Mouse (Mus musculus) CH12.LX (cell line): ENCODE results near the gene Ube2f. TPM values are rescaled to one million over a fixed set of nuclear protein-coding genes. Genes with fewer than 3 reads are reported as not detected.

Experiments
- DNase-seq: peaks from one replicate; pipeline ENCODE4 v3.0.0-alpha.2; 2013; ENCODE audit errors: extremely low read depth
- H3K27ac ChIP-seq: 2 replicates; pipeline ENCODE4 v1.5.1; 2012; ENCODE audit warnings: low read depth, mild to moderate bottlenecking, control low read depth, moderate library complexity; ENCODE audit not compliant: insufficient read depth
- H3K27me3 ChIP-seq: replicated peaks from 2 replicates; pipeline ENCODE3; 2012; ENCODE audit warnings: inconsistent platforms
- H3K36me3 ChIP-seq, 2 experiments: replicated peaks in 1 of 2; 2 replicates each; pipeline versions ENCODE3 to v1.6.1; 2012; ENCODE audit warnings: inconsistent platforms in 1 of 2, low read length in 1 of 2, mild to moderate bottlenecking in 1 of 2, mixed read lengths in 1 of 2, moderate library complexity in 1 of 2; ENCODE audit not compliant: control insufficient read depth in 1 of 2, insufficient read depth in 1 of 2
- H3K4me1 ChIP-seq, 2 experiments: 2 replicates each; pipeline ENCODE4 v1.6.1; 2012; ENCODE audit warnings: inconsistent platforms in 1 of 2, moderate library complexity in 1 of 2; ENCODE audit not compliant: insufficient read depth in 2 of 2, control insufficient read depth in 1 of 2
- H3K4me2 ChIP-seq: 2 replicates; pipeline ENCODE4 v1.6.1; 2012; ENCODE audit warnings: low read depth, mild to moderate bottlenecking, control low read depth; ENCODE audit not compliant: poor library complexity, insufficient read depth, severe bottlenecking
- H3K4me3 ChIP-seq, 3 experiments: fragments of 150-350 bp in 1 of 3; sonication (generic) in 1 of 3; replicated peaks in 1 of 3; 2 replicates each; pipeline versions ENCODE3 to v1.5.1; 2011 to 2012; ENCODE audit warnings: low read depth in 2 of 3, low read length in 2 of 3, mild to moderate bottlenecking in 2 of 3, moderate library complexity in 2 of 3, control low read depth in 1 of 3, improper control_type of control experiment in 1 of 3, inconsistent platforms in 1 of 3, mixed read lengths in 1 of 3; ENCODE audit not compliant: poor library complexity in 1 of 3
- H3K79me2 ChIP-seq: replicated peaks from 2 replicates; pipeline ENCODE4 v1.6.1; 2012; ENCODE audit warnings: mild to moderate bottlenecking, moderate library complexity; ENCODE audit not compliant: control insufficient read depth, poor library complexity, insufficient read depth, severe bottlenecking; ENCODE audit errors: extremely low read depth
- H3K9ac ChIP-seq: 2 replicates; pipeline ENCODE4 v1.6.1; 2012; ENCODE audit warnings: low read depth, mild to moderate bottlenecking, control low read depth, moderate library complexity; ENCODE audit not compliant: insufficient read depth
- H3K9me3 ChIP-seq: replicated peaks from 2 replicates; pipeline ENCODE3; 2012; ENCODE audit warnings: low read length, inconsistent platforms, mixed read lengths
- CHD1 ChIP-seq: IDR thresholded peaks from 2 replicates; pipeline ENCODE4 v1.6.1; 2012; ENCODE audit warnings: low read depth, low read length, improper control_type of control experiment, inconsistent platforms
- CHD2 ChIP-seq: IDR thresholded peaks from 2 replicates; pipeline ENCODE4 v1.6.1; 2011; ENCODE audit warnings: low read length, improper control_type of control experiment
- EP300 ChIP-seq: IDR thresholded peaks from 2 replicates; pipeline ENCODE4 v1.6.1; 2011; ENCODE audit warnings: low read length, improper control_type of control experiment
- ETS1 ChIP-seq: conservative IDR thresholded peaks from 2 replicates; pipeline ENCODE4 v1.6.1; 2012; ENCODE audit warnings: low read depth, mild to moderate bottlenecking, inconsistent platforms, low read length, improper control_type of control experiment, moderate library complexity
- KAT2A ChIP-seq: IDR thresholded peaks from 2 replicates; pipeline ENCODE4 v1.6.1; 2012; ENCODE audit warnings: low read length, improper control_type of control experiment, inconsistent platforms; ENCODE audit not compliant: insufficient replicate concordance
- MAZ ChIP-seq: IDR thresholded peaks from 2 replicates; pipeline ENCODE4 v1.6.1; 2012; ENCODE audit warnings: low read depth, mild to moderate bottlenecking, inconsistent platforms, low read length, improper control_type of control experiment, moderate library complexity
- MEF2A ChIP-seq: IDR thresholded peaks from 2 replicates; pipeline ENCODE4 v1.6.1; 2014; ENCODE audit warnings: low read depth, mild to moderate bottlenecking, inconsistent platforms, low read length, improper control_type of control experiment, borderline replicate concordance
- MXI1 ChIP-seq: IDR thresholded peaks from 2 replicates; pipeline ENCODE4 v1.6.1; 2011; ENCODE audit warnings: mild to moderate bottlenecking, low read depth, low read length, improper control_type of control experiment
- MYC ChIP-seq: IDR thresholded peaks from 2 replicates; pipeline ENCODE4 v1.6.1; 2011; ENCODE audit warnings: low read depth, mild to moderate bottlenecking, improper control_type of control experiment, low read length
- NRF1 ChIP-seq: IDR thresholded peaks from 2 replicates; pipeline ENCODE4 v1.6.1; 2014; ENCODE audit warnings: low read depth, mild to moderate bottlenecking, inconsistent platforms, low read length, improper control_type of control experiment, moderate library complexity
- POLR2AphosphoS2 ChIP-seq: IDR thresholded peaks from 2 replicates; pipeline ENCODE4 v1.6.1; 2011; ENCODE audit warnings: low read depth, low read length, improper control_type of control experiment
- RAD21 ChIP-seq: IDR thresholded peaks from 2 replicates; pipeline ENCODE4 v1.6.1; 2011; ENCODE audit warnings: low read depth, mild to moderate bottlenecking, low read length, improper control_type of control experiment, moderate library complexity
- SIN3A ChIP-seq: IDR thresholded peaks from 2 replicates; pipeline ENCODE4 v1.6.1; 2012; ENCODE audit warnings: low read length, improper control_type of control experiment, inconsistent platforms
- SMC3 ChIP-seq: IDR thresholded peaks from 2 replicates; pipeline ENCODE4 v1.6.1; 2011; ENCODE audit warnings: low read depth, low read length, improper control_type of control experiment
- TBP ChIP-seq: conservative IDR thresholded peaks from 2 replicates; pipeline ENCODE4 v1.6.1; 2011; ENCODE audit warnings: low read depth, low read length, improper control_type of control experiment
- TCF12 ChIP-seq: IDR thresholded peaks from 2 replicates; pipeline ENCODE4 v1.6.1; 2014; ENCODE audit warnings: low read depth, mild to moderate bottlenecking, inconsistent platforms, low read length, improper control_type of control experiment
- USF1 ChIP-seq: IDR thresholded peaks from 2 replicates; pipeline ENCODE4 v1.6.1; 2014; ENCODE audit warnings: low read depth, mild to moderate bottlenecking, inconsistent platforms, low read length, improper control_type of control experiment
- ZKSCAN1 ChIP-seq: IDR thresholded peaks from 2 replicates; pipeline ENCODE4 v1.6.1; 2012; ENCODE audit warnings: low read depth, inconsistent platforms, low read length, improper control_type of control experiment, borderline replicate concordance
- ZNF384 ChIP-seq: IDR thresholded peaks from 2 replicates; pipeline ENCODE4 v1.6.1; 2012; ENCODE audit warnings: low read depth, low read length, improper control_type of control experiment, inconsistent platforms
- dilution Hi-C: fragments of 300-500 bp; cut with MboI; formaldehyde crosslinking; loops from 2 replicates; pipeline ENCODE4 v1.14.3; 2020; ENCODE audit warnings: low sequenced_read_pairs; ENCODE audit not compliant: extremely low pct_unique_long_range_greater_than_20kb, extremely low pct_ligation_motif_present
- in situ Hi-C: fragments of 300-500 bp; cut with MboI; formaldehyde crosslinking; loops from 3 replicates; pipeline ENCODE4 v1.14.3; 2019; ENCODE audit warnings: low sequenced_read_pairs, low pct_ligation_motif_present, low pct_unique_long_range_greater_than_20kb, mixed read lengths
- polyA plus RNA-seq: library from polyadenylated mRNA; unstranded; fragments of >175 nt; gene quantifications from 2 replicates; pipeline ENCODE4 v1.2.1, GENCODE M21; 2012; ENCODE audit warnings: low read depth; ENCODE audit not compliant: insufficient read length
- total RNA-seq, 2 experiments: library from RNA; depleted of rRNA; stranded (reverse); fragments of 300-350 nt in 1 of 2; fragments of >200 nt in 1 of 2; gene quantifications; 2 replicates each; pipeline ENCODE4 v1.2.3; 2012 to 2014

Ube2f gene
- total and polyA plus RNA-seq, 3 experiments, result 30.3 to 70.5 (median 58.1) TPM

GRCm38 (mm10) chr1:91282582-91282981, 32.5 kb downstream of the Ube2f start:
- Histone ChIP-seq H3K9ac (no peak overlapping the region), H3K4me2 (no peak overlapping the region), H3K4me3 (no peak overlapping the region), H3K79me2 (no peaks in the 10 kb centered on the region), H3K36me3 (peaks cover 32 to 85% of the 10 kb centered on the region in 2 experiments), H3K4me1 (no peaks in the 10 kb centered on the region), H3K27ac (no peak overlapping the region), H3K9me3 (no peaks in the 10 kb centered on the region), H3K27me3 (no peaks in the 10 kb centered on the region)
- in situ Hi-C loops (no loop called here), dilution Hi-C loops (no loop called here)
- DNase-seq, result no peak
- TF ChIP-seq SMC3 (no peak), TBP (no peak), MEF2A (no peak), EP300 (no peak), CHD1 (no peak), SIN3A (no peak)

- in situ Hi-C loops (no loop called here), dilution Hi-C loops (no loop called here)
- H3K27ac ChIP-seq, result no peak overlapping the region
- H3K4me2 ChIP-seq, result no peak overlapping the region
- DNase-seq, result no peak
- no peak overlapping the region for H3K4me3 ChIP-seq
- H3K9me3 ChIP-seq, result no peaks in the 10 kb centered on the region
- no peak for TF ChIP-seq MXI1
- no peak for TF ChIP-seq ETS1
- no peak for TF ChIP-seq EP300
- TF ChIP-seq MYC, result no peak
- TF ChIP-seq KAT2A, result no peak
- TF ChIP-seq ZKSCAN1, result no peak
- TF ChIP-seq CHD2, result no peak
- no peak for TF ChIP-seq ZNF384
- TF ChIP-seq POLR2AphosphoS2, result no peak
- no peak for TF ChIP-seq TCF12
- no peak for TF ChIP-seq MAZ
- TF ChIP-seq NRF1, result no peak
- TF ChIP-seq MEF2A, result no peak
- TF ChIP-seq SMC3, result no peak
- TF ChIP-seq RAD21, result no peak
- no peak for TF ChIP-seq USF1
- H3K79me2 ChIP-seq, result no peaks in the 10 kb centered on the region
- peaks cover 26 to 80% of the 10 kb centered on the region in 2 experiments for H3K36me3 ChIP-seq
- peaks cover 0 to 4% of the 10 kb centered on the region in 2 experiments; a peak in 1 of 4 replicates for H3K4me1 ChIP-seq
- H3K27me3 ChIP-seq, result no peaks in the 10 kb centered on the region
- no peak overlapping the region for H3K9ac ChIP-seq
Measured at GRCm38 (mm10) chr1:91289375-91289774, 39.3 kb downstream of the Ube2f start.
